Mouse (Mus musculus) C2C12 (cell line): ENCODE measurements around the gene Yipf6. TPM values are rescaled to one million over a fixed set of nuclear protein-coding genes. Genes with fewer than 3 reads are reported as not detected.

Source experiments
- H3K27me3 ChIP-seq: one replicate; pipeline ENCODE4 v1.6.1; 2011; ENCODE audit not compliant: control insufficient read depth, insufficient read depth, insufficient read length
- H3K36me3 ChIP-seq: one replicate; pipeline ENCODE4 v1.6.1; 2011; ENCODE audit not compliant: control insufficient read depth, insufficient read depth
- H3K4me3 ChIP-seq: one replicate; pipeline ENCODE4 v1.5.1; 2011; ENCODE audit warnings: mild to moderate bottlenecking, control low read depth; ENCODE audit not compliant: poor library complexity, insufficient read depth, severe bottlenecking
- H3K79me2 ChIP-seq: one replicate; pipeline ENCODE4 v1.6.1; 2011; ENCODE audit not compliant: control insufficient read depth, insufficient read depth
- H3K79me3 ChIP-seq: one replicate; pipeline ENCODE4 v1.6.1; 2011; ENCODE audit warnings: low read depth, control low read depth
- H3ac ChIP-seq: one replicate; pipeline ENCODE3; 2011; ENCODE audit warnings: low read depth; ENCODE audit not compliant: control insufficient read depth, insufficient read length
- CEBPB ChIP-seq: IDR thresholded peaks from one replicate; pipeline ENCODE4 v1.6.1; 2011; ENCODE audit warnings: low read depth, mild to moderate bottlenecking, control low read depth, moderate library complexity
- CTCF ChIP-seq: IDR thresholded peaks from one replicate; pipeline ENCODE4 v1.5.1; 2011; ENCODE audit not compliant: control insufficient read depth, insufficient read depth, insufficient read length
- FOSL1 ChIP-seq: IDR thresholded peaks from one replicate; pipeline ENCODE4 v1.8.0; 2011; ENCODE audit warnings: mild to moderate bottlenecking, low read length; ENCODE audit not compliant: poor library complexity, insufficient read depth, severe bottlenecking
- MAX ChIP-seq: IDR thresholded peaks from one replicate; pipeline ENCODE4 v1.6.1; 2011; ENCODE audit warnings: mild to moderate bottlenecking, control low read depth
- MYOD1 ChIP-seq: IDR thresholded peaks from one replicate; pipeline ENCODE4 v1.6.1; 2011; ENCODE audit warnings: low read depth; ENCODE audit not compliant: control insufficient read depth, insufficient read length
- MYOG ChIP-seq: IDR thresholded peaks from one replicate; pipeline ENCODE4 v1.6.1; 2011; ENCODE audit not compliant: control insufficient read depth, insufficient read length; ENCODE audit errors: extremely low read depth
- USF1 ChIP-seq: IDR thresholded peaks from one replicate; pipeline ENCODE4 v1.6.1; 2011; ENCODE audit warnings: low read depth, mild to moderate bottlenecking, control low read depth, moderate library complexity
- polyA plus RNA-seq: library from polyadenylated mRNA; unstranded; fragments of >200 nt; fragmentation: generic; extraction: Trizol; gene quantifications from one replicate; pipeline ENCODE4 v1.2.1, GENCODE M21; 2012; ENCODE audit warnings: missing spikeins

Yipf6 gene
- polyA plus RNA-seq, 1 experiment, result 11.3 TPM

DNA sequence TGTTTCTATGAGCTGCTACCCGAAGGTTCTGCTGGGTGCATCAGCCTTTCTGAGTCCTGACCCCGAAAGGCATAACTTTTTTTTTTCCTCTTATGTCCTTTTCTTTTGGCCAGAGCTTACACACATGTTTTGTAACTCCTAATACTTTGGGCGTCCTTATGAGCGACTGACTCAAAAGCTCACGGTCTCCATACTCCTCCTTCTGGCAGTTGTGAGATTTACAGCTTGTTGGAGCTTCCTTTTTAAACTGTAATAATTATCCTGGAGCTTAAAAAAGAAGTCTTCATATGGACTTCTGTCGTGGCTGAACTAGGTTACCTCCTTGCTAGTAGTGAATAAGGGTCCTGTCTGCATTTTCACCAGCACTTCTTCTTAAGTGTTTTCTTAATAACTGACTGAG is 16.7 kb upstream of the Yipf6 start:
- Histone ChIP-seq H3K27me3 (no peaks in the 10 kb centered on the region), H3ac (no peak overlapping the region), H3K79me2 (no peaks in the 10 kb centered on the region), H3K36me3 (no peaks in the 10 kb centered on the region), H3K79me3 (no peaks in the 10 kb centered on the region), H3K4me3 (no peak overlapping the region)
- TF ChIP-seq CTCF, result no peak
- no peak for TF ChIP-seq MYOD1
- TF ChIP-seq FOSL1, result no peak
- no peak for TF ChIP-seq USF1
- no peak for TF ChIP-seq MAX
- TF ChIP-seq MYOG, result no peak
- TF ChIP-seq CEBPB, result no peak

GRCm38 (mm10) chrX:98936707-98937554 is 815 bp downstream of the Yipf6 start:
- H3K36me3 ChIP-seq, result no peaks in the 10 kb centered on the region
- H3K4me3 ChIP-seq, result peak overlapping the region; percentile 56
- H3K79me2 ChIP-seq, result peaks cover 16% of the 10 kb centered on the region
- no peaks in the 10 kb centered on the region for H3K27me3 ChIP-seq
- TF ChIP-seq MYOG, result no peak
- peak overlapping the region; percentile 77 for H3ac ChIP-seq
- H3K79me3 ChIP-seq, result peaks cover 11% of the 10 kb centered on the region

- no peaks in the 10 kb centered on the region for H3K36me3 ChIP-seq
- peak; percentile 78 for TF ChIP-seq CTCF
- peak; percentile 16 for TF ChIP-seq MAX
- no peak for TF ChIP-seq FOSL1
- no peak for TF ChIP-seq MYOG
- no peak for TF ChIP-seq MYOD1
- no peak for TF ChIP-seq CEBPB
- no peak for TF ChIP-seq USF1
- peak overlapping the region; percentile 56 for H3K4me3 ChIP-seq
These were observed 1.6 kb downstream of the Yipf6 start for GRCm38 (mm10) chrX:98937555-98938294.

GRCm38 (mm10) chrX:98953941-98954340 is 17.8 kb downstream of the Yipf6 start:
- Histone ChIP-seq H3K4me3 (no peak overlapping the region), H3K79me3 (no peaks in the 10 kb centered on the region), H3K27me3 (no peaks in the 10 kb centered on the region), H3K79me2 (no peaks in the 10 kb centered on the region), H3ac (no peak overlapping the region), H3K36me3 (no peaks in the 10 kb centered on the region)
- TF ChIP-seq CTCF, result peak; percentile 14
- TF ChIP-seq FOSL1, result no peak

More at GRCm38 (mm10) chrX:98937555-98938294, 1.6 kb downstream of the Yipf6 start:
- Histone ChIP-seq H3K79me3 (peaks cover 11% of the 10 kb centered on the region), H3K79me2 (peaks cover 16% of the 10 kb centered on the region), H3ac (peak overlapping the region; percentile 92), H3K27me3 (no peaks in the 10 kb centered on the region)

DNA sequence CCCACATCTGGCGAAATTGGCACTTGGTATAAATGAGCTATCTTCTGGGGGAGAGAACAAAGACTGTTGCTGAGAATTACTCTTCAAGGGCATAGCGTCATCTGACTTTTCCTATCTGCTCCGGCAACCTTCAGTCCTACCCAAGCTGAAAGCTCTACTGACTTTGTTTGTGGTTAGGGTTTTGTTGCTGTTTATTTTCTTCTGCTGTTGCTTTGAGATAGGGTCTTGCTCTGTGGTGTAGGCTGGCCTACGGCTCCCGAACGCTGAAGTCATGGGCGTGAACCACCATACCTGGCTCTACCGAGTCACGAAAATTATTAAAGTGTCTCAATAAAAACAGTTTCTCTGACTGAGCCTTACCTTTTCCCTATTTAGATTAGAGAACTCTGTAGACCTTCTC is 22.2 kb downstream of the Yipf6 start:
- H3K4me3 ChIP-seq, result no peak overlapping the region
- no peak overlapping the region for H3ac ChIP-seq
- H3K79me2 ChIP-seq, result no peaks in the 10 kb centered on the region
- H3K79me3 ChIP-seq, result no peaks in the 10 kb centered on the region
- no peaks in the 10 kb centered on the region for H3K36me3 ChIP-seq
- no peak for TF ChIP-seq CTCF
- TF ChIP-seq MYOD1, result no peak
- H3K27me3 ChIP-seq, result no peaks in the 10 kb centered on the region

GRCm38 (mm10) chrX:98959050-98959449 is 22.9 kb downstream of the Yipf6 start:
- no peak overlapping the region for H3ac ChIP-seq

More at GRCm38 (mm10) chrX:98959050-98959449, 22.9 kb downstream of the Yipf6 start:
- Histone ChIP-seq H3K36me3 (no peaks in the 10 kb centered on the region), H3K79me3 (no peaks in the 10 kb centered on the region), H3K79me2 (no peaks in the 10 kb centered on the region), H3K27me3 (no peaks in the 10 kb centered on the region), H3K4me3 (no peak overlapping the region)
- no peak for TF ChIP-seq FOSL1
